Mouse (Mus musculus) spleen, postnatal 36 days (tissue): ENCODE data around the gene Ntpcr.

ENCODE experiments used
- DNase-seq, 2 experiments: peaks; one replicate each; pipeline ENCODE4 v3.0.0; 2022; ENCODE audit warnings: low spot score in 2 of 2, mixed read lengths in 1 of 2

Ntpcr gene

DNA sequence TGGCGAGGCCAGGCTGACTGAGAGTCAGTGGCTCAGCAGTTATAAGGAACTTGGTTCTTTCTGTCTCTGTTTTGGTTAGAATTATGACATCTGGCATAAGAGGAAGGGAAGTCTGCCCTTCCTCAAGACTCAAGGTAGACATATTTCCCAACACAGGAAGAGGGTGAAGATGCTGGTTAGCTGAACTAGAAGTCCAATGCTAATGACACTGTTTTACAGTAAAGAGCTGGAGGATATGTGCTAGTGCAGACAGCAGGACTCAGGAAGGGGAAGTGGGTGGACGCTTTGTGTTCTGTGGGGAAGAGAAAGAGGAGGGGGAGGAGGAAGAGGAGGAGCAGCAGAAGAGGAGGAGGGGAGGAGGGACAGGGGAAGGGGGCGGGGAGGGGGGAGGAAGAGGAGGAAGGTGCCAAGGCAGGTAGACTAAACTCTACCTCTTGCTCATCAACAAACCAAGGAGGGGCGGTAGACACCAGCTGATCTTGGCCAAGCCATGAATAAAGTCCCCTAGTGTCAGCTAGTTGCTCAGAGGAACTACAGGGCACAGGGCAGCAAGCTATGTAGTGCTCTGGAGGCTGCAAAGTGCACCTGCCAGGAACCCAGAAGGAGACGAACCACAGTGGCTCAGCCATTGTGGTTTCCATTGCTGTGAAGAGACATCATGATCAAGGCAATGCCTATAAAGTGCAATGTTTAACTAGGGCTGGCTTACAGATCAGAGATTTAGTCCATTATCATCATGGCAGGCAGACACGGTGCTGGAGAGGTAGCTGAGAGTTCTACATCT lies 4.5 kb upstream of the Ntpcr start:
- DNase-seq, result peak; percentile 60 to 64

DNA sequence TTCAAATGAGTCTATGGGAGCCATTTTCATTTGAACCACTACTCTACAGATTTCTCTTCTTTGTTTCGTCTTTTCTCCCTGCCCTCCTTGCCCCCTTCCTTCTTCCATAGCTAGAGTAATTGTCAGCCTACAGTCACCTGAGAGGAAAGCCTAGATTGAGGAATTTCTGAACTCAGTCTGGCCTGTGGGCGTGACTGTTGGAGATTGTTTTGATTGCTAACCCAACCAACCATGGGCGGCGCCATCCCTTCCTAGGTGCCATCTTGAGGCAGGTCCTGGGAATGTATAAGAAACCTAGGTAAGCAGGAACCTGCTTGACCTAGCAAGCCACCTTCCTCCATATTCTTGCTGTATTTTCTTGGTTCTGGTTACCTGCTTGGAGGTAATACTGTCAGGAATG lies 3.6 kb upstream of the Ntpcr start:
- no peak for DNase-seq

DNA sequence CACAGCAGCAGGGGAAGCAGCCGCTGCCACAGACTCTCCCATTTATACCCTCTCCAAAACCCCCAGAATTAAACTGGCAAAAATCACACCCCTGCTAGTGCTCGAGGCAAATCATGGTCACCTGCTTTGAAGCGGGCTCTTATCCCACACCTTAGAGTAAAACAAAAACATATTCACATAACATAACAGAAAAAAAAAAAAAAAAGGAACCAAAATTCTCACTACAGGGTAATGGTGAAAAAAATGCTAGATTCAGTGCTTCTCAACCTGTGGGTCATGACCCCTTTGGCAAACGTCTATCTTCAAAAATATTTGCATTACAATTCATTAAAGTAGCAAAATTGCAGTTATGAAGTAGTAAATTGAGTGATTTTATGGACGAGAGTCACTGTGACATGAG lies 2.8 kb upstream of the Ntpcr start:
- DNase-seq, result no peak

DNA sequence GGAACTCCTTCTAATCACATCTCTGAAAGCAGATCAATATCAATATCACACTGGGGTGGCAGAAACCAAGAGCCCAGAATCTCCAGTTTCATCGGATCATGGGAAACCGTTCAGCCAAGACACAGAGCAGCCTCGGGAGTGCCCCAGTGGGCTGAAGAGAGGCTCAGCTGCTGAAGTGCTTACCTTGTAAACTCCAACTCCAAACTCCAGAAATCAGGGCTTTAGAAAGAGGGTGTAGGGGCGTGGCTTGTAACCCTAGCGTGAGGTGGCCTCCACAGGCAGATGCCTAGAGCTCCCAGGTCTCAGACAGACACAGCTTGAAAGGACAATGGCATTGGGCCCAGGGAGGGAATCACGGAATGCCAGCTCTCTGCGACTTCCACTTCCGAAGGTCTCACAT lies 2.0 kb upstream of the Ntpcr start:
- DNase-seq, result no peak

DNA sequence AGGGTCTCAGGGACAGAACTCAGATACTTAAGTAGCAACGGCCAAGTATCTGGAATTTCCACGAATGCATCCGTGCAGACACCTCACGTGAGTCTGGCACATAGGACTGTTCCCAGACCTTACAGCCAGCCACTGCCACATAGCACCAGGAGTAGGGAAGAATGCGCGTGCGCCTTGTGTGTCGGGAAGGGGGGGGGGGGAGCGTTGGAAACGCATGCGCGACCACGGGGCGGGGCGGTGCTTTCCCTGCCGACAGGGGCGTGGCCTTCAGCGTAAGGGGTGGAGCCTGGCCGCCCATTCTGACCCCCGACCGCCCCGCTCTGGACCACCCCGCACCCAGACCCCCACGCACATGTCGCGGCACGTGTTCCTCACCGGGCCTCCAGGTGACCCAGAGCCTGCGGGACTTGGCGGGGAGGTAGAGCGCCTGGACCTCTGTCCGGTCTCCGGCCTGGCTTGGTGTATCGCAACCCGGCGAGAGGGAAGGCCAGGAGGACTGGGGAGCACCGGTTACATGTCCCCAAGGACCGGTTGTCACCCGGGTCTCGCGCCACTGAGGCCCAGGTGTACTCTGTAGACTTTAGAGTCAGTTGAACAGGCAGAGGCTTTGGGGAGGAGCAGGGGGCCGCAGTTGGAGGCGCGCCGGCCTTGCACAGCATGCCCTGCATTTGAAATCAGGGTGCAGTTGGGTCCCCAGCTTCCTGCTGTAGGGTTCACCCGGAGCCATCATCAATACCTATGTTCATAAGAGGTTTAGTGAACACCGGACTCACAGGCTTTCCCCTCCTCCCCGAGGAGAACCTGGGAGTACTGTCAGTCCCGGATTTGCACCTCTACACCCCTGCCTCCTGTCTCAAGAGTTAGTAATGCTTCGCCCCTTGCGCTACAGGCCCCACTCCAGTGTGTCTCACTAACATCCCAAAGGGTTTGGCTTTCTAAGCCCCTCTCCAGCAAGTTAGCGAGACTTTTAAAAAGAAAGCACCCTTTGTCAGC lies 4.5 kb downstream of the Ntpcr start:
- peak; percentile 74 to 75 for DNase-seq

DNA sequence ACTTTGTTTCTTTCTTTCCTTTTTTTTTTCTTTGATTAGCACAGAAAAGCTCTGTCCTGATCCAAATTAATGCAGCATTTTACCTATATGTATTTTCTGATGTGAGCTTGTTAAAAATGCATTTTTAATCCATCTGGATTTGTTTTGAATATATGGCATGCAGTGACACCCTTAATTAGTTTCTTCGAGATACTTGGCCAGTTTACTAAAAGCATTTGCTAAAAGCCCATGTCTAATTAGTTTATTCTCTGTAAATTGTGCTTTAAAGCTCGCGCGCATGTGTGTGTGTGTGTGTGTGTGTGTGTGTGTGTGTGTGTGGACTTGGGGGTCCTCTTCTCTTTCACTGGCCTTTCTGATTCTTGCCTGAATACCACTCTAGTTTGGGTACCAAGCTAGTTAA lies 9.2 kb downstream of the Ntpcr start:
- DNase-seq, result no peak

DNA sequence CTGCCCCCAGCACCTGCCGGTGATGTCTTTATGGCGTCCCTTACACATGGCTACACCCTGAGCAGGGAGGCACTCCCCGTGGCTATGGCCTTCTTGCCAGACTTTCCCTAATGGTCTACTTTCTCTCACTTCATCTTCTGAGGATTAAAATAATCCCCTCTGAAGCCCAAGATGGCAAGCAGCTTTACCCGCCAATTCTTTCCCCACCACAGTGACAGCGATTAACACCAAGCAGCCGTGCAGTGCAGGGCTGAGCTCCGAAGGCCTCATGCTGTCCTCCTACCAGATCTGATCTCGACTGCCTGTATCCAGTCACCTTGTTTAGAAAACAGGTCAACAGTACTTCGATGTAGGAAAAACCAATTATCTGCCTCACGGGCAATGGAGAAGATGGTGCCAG lies 10.9 kb downstream of the Ntpcr start:
- DNase-seq, result no peak

DNA sequence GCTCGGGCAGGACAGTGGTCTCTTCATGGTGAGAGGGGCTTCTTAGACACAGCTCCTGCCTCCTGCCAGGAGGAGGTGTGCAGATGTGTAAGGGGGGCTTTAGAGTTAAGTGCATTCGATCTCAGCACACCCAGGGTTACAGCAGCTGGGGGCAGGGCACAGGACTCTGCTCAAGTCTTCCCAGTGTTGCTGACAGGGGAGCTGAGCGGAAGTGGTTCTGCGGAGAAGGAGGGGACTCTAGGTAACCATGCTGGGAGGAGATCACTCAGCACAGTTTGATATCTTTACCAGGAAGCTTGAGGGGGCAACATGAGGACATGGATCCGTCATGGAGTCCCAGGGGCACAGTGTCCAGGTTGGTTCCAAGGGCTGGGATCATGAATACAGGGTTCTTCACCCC lies 11.6 kb downstream of the Ntpcr start:
- DNase-seq, result no peak

DNA sequence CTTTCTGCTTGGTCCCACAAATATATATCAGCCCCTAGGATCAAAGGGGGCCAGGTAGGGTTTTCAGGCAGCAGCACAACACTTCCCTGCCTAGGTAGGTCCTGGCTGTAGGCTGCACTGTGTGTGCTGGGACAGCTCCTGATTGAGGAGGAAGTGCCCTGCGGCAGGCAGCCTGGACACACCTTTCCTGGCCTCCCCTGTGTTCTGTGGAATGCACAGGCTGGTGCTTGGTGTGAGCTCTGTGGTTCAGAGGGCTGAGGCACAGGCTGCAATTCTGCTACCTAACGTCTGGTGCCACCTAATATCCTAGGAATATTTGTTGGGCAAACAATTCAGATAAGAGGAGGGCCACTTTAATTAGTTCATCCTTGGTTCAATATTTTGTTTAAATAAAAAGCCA lies 12.1 kb downstream of the Ntpcr start:
- DNase-seq, result no peak

DNA sequence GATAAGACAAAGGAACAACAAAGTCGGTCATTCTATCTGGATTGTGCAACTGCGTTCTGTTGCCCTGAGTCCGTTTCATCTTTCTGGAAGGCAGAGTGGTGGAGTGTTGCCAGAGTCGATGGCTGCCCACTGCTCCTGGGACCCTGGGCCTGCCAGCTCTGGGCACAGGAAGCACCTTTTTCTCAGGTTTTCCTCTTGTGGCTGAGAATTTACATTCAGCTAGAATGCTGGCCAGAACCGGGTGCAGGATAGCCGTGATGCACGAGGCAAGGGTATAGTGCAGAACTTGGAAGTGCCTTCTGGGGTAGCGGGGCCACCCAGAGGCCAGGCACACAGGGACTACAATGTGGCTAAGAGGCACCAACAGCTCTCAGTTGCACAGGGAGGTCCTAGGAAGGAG lies 12.6 kb downstream of the Ntpcr start:
- DNase-seq, result no peak

DNA sequence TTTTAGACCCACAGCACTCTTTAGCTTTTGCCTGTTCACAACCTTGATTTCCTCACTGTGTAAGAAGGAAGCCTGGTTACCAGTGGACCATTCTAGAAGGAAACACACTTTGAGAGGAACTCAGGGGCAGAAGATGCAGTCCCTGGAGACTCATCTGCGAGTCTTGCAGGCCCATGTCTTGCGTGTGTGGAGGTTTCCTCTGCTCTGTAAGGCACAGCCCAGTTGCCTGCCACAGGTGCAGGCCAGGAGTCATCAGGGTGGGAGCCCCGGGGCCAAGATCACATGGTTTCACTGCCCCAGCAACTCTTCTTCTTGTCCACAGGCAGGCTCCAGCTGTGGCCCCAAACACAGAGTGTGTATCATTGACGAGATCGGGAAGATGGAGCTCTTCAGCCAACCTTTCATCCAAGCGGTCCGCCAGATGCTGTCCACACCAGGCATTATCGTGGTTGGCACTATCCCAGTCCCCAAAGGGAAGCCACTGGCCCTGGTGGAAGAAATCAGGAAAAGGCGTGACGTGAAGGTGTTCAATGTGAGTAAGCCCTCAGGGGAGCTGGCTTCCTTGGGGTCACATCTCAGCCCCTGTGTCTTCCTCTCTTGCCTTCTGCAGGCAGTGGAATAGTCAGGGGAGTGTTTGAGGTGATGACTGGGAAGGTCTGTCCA lies 15.3 kb downstream of the Ntpcr start:
- DNase-seq, result peak; percentile 35 to 45

DNA sequence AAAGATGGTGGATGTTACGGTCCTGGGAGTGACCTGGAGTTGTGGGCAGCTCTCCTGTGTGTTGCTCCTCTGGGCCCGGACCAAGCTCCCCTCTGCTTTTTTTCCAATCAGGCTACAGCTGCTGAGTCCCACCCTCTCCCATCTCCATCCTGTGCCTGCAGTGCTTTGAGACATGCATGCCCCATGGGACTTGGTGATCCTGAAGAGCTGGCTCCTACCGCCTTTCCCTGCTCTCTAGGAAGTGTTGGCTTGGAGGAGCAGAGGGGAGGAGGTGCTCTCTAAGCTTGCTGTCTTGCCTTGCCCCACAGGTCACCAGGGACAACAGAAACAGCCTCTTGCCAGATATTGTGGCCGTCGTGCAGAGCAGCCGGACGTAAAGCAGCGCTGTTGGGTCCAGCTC lies 17.6 kb downstream of the Ntpcr start:
- no peak for DNase-seq

DNA sequence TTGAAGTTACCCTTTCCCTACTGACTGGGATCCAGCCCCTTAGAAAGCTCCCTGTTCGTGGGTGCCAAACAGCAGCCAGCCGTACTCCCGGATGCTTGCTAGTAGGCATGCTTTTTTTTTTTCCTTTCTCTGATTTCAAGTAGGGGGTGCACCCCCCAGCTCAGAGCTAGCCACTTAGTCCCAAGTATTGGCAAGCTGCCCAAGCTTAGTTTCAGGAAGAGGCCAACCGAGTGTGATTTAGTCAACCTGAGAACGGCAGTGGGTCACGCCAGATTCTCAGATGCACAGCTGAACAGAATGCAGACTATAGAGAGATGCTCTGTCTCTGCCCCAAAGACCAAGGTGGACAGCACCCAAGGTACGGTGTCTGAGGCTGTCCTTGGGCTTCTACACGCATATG lies 21.1 kb downstream of the Ntpcr start:
- no peak for DNase-seq

DNA sequence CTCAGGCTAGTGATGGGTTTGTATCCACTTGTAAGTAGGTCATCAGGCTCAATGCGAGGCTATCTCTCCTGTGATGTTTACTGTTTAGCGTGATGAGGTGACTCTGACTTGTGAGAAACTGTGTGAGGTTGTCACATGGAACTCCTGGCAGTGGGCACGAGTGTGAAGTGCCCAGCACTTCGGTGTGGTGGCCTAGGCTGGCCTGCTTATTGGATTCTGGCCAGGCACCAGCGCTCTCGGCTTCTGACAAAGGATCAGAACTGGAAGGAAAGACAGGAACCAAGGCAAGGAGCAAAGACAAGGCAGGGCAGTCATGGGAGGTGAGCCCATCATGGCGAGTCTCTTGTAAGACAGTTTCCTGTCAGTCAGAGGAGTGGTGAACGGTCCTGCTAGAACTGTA lies 26.1 kb downstream of the Ntpcr start:
- no peak for DNase-seq

DNA sequence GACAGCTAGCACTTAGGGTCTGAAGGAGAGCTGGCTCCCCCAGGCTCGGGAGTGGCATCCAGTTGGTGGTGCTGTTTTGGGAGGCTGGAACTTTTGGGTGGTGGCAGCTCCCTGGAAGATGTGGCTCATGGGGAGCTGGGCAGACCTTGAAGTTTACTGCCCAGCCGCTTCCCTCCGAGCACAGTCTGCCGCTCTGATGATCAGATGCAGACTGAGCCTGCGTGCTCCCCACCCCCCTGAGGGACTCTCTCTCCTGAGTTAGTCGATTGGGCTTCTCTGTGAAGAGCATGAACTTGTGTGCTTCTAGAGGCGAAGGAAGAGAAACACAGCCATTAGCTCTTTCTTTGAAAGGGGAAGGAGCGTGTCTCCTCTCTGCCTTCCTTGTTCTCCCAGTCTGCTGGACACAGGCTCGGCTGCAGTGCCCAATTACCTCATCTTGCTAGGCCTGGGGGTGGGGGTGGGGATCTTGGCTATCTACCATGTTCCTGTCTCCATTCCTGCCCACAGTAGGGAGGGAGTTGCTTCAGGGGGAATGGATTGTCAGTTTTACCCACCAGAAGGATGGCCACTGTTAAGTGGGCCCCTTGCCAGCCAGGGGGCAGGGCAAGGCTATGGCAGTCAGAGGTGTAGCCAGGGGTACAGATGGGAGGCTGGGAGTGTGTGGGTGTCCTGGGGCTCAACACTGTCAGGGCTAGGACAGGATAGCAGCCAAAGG lies 26.8 kb downstream of the Ntpcr start:
- DNase-seq, result no peak

DNA sequence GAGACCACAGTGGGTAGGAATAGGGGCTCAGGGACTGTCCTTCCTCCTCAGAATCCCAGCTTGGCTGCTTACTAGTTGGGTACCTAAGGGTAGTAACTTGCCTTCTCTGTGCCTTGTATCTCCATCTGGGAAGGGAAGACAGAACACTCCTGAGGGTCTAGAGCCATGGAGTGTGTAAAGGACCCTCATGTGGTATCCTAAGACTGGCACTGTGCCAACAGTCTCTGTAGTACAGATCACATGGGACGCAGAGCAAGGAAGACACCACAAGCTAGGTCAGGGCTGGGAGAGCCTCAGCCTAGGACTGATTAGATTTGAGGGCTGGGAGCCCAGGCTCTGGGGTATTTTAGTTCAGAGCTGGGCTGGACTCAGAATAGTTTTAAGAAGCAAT lies 27.3 kb downstream of the Ntpcr start:
- DNase-seq, result no peak

DNA sequence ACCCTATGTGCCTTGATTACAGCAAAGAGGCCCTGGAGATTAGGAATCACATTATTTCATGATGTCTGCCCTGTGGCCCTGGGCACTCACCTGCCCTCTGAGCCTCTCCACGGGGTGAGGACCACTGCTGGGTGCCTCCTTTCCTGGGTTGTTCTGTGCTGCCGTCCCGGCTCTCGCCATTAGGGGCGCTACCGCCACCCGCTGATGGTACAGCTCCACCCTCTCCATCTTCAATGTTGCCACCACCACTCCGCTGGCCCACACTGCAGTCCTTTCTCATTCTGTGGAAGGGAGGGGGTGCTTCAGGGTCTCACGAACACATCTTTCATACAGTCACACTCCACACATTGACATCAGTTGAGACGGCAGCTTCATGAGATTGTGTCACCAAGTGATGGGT lies 29.3 kb downstream of the Ntpcr start:
- peak; percentile 19 to 21 for DNase-seq

DNA sequence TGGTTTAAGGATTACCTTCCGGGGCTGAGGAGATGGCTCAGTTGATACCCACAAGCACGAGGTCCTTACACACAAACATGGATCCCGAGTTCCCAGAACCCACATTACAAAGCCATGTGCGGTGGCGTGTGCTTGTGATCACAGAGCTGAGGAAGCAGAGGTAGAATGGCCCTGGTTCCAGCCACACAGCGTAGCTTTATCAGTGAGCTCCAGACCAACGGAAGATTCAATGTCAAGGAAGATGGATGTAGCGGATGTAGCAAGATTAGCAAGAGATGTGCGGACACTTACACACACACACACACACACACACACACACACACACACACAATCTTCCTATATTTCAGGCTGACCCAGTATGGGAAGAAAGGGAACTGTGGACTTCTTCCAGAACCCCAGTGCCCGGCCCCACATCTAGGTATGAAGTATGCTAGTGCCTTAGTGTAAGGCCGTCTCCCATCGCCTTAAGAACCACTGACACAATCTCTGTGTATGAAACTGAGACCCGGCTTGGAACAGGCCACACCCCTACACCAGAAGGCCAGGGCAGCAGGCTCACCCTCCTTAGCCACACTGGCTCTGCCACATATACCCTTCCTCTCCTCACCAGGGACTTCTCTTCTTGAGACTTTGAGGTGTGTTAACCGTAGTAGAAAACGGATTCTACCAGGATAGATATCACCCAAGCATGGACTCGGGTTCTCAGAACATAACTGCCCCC lies 33.5 kb downstream of the Ntpcr start:
- DNase-seq, result no peak

DNA sequence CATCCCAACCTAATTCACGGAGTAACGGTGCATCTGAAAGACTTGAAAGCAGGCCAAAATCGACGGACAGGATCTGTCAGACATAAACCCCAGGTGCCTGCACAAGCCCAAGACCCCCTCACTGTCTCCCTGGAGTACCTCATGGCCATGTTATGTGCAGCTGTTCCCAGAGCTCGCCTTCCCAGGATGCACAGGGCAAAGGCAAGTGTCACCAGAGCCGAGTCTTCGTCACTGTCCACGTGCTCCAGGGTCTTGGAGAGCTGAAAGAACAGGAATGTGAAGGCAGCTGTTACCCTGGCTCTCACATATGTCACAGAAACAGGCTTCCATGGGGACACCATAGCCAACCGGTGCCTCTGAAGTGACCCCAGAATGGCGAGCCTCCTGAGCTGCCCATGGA lies 38.3 kb downstream of the Ntpcr start:
- DNase-seq, result no peak

DNA sequence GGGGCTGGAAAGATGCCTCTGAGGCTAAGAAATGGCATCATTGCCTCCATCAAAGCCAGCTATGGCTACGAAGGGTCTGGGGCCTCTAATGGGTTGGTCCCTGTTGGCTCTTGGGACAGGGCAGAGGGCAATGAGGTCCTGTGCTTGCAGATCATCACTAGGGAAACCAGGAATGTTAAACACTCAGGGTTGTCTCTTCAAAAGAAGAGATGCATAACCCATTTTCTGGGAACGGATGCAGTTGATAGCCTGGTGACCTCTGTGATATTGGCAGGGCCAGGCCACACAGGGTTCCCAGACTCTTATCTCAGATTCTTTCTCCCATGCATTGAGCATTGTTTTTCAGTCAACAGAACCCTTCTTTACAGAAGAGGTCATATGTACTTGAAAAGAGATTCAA lies 42.5 kb downstream of the Ntpcr start:
- DNase-seq, result no peak

DNA sequence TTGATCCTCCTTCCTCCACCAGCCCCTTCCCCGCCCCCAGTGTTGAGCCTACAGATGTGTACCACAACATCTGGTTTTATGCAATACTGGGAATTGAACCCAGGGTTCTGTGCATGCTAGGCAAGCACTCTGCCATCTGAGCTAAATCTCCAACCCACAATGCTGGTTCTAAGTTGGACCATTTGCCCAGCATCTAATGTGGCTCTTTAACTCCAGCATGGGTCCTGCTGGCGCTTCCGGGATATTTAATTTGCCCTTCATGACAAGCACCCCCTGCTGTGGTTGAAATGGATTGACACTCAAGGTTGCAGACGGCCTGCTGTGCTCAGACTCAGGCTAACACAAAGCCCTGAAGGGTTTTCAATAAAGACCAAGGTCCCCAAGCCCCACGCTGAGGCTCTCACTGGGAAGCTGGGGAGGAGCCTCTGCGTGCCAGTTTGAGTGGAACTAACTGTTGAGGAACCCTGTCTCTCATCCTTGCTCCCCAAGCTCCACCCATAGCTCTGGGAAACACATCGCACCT lies 43.6 kb downstream of the Ntpcr start:
- no peak for DNase-seq
